Mouse (Mus musculus) hindbrain, embryonic 13.5 days (tissue): ENCODE measurements around the gene Ralgps1. TPM values are rescaled to one million over a fixed set of nuclear protein-coding genes. Genes with fewer than 3 reads are reported as not detected.

Experiments used
- ATAC-seq: fragments of 200-750 bp; cut with Nextera tagmentation; 2 replicates; pipeline ENCODE4 v1.8.0; 2017; ENCODE audit warnings: moderate TSS enrichment; ENCODE audit not compliant: low FRiP score
- H3K27ac ChIP-seq: fragments of 300-500 bp; sonication (generic); 2 replicates; pipeline ENCODE4 v1.5.1; 2015; ENCODE audit warnings: inconsistent platforms, mild to moderate bottlenecking, moderate library complexity
- H3K27me3 ChIP-seq: fragments of 300-500 bp; sonication (generic); 2 replicates; pipeline ENCODE4 v1.6.1; 2015; ENCODE audit warnings: mild to moderate bottlenecking, inconsistent platforms
- H3K36me3 ChIP-seq: fragments of 300-500 bp; sonication (generic); 2 replicates; pipeline ENCODE4 v1.6.1; 2015; ENCODE audit warnings: mild to moderate bottlenecking, inconsistent platforms
- H3K4me1 ChIP-seq: fragments of 300-500 bp; sonication (generic); replicated peaks from 2 replicates; pipeline ENCODE4 v1.6.1; 2015; ENCODE audit warnings: inconsistent platforms
- H3K4me2 ChIP-seq: fragments of 300-500 bp; sonication (generic); 2 replicates; pipeline ENCODE4 v1.6.1; 2015; ENCODE audit warnings: inconsistent platforms, mild to moderate bottlenecking, moderate library complexity
- H3K4me3 ChIP-seq: fragments of 300-500 bp; sonication (generic); 2 replicates; pipeline ENCODE4 v1.5.1; 2015; ENCODE audit warnings: mild to moderate bottlenecking, inconsistent platforms
- H3K9ac ChIP-seq: fragments of 300-500 bp; sonication (generic); 2 replicates; pipeline ENCODE4 v1.6.1; 2015; ENCODE audit warnings: mild to moderate bottlenecking, inconsistent platforms
- H3K9me3 ChIP-seq: fragments of 300-500 bp; sonication (generic); 2 replicates; pipeline ENCODE4 v1.6.1; 2016; ENCODE audit warnings: inconsistent platforms
- WGBS: fragments of 180-500 bp; shearing (Covaris S2); methylation state at CpG from one replicate; pipeline ENCODE4 v1.1.7; 2015; 5-methylcytosine and 5-hydroxymethylcytosine counted together
- polyA plus RNA-seq: library from polyadenylated mRNA; unstranded; fragments of >200 nt; fragmentation: Nextera tagmentation; extraction: Ambion mirVana; gene quantifications from 2 replicates; pipeline ENCODE4 v1.2.1, GENCODE M21; 2015

The Ralgps1 gene
- polyA plus RNA-seq, 1 experiment from 2014 or later: 37.3 TPM

- Histone ChIP-seq H3K4me3 (no peak overlapping the region), H3K9ac (no peak overlapping the region), H3K9me3 (no peaks in the 10 kb centered on the region), H3K27ac (no peak overlapping the region), H3K27me3 (no peaks in the 10 kb centered on the region), H3K36me3 (peaks cover 19% of the 10 kb centered on the region), H3K4me1 (peaks cover 31% of the 10 kb centered on the region), H3K4me2 (no peak overlapping the region)
- WGBS: 91% methylated on average over 8 of the region's 8 CpGs
- no peak for ATAC-seq
Observed at GRCm38 (mm10) chr2:33359184-33359583, 12.1 kb downstream of the Ralgps1 start.

DNA sequence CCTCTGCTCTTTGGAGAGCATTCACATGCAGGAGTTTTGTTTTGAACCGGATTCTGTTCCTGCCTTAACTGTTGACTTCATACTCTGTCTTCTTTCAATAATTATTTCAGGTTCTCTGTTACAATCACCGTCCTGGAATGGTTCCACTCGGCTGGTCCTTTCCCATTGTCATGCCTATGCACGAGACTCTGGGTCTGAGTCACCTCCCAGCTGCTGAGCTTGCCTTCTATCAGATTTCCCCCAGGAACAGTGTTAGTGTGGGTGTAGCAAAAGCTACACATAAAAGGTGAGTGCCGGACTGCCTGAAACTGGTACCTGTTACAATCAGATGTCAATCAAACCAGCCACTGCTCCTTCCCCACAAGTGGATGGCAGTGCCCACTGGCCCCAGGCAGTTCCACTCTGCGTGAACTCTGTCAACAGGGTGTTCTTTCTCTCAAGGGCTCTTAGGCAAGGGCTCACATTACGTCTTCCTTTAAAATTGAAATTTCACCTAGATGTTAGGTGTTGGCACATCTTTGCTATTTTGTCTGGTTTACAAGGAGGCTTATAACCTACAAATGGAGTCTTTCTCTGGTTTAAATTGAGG, 13.9 kb downstream of the Ralgps1 start:
- H3K4me1 ChIP-seq: peaks cover 35% of the 10 kb centered on the region
- H3K9ac ChIP-seq: no peak overlapping the region
- H3K4me2 ChIP-seq: no peak overlapping the region
- ATAC-seq: no peak
- no peak overlapping the region for H3K4me3 ChIP-seq
- H3K9me3 ChIP-seq: no peaks in the 10 kb centered on the region
- H3K36me3 ChIP-seq: peaks cover 13% of the 10 kb centered on the region
- H3K27ac ChIP-seq: no peak overlapping the region
- WGBS: 84% methylated on average over 7 of the region's 7 CpGs
- no peaks in the 10 kb centered on the region for H3K27me3 ChIP-seq

- Histone ChIP-seq H3K4me2 (no peak overlapping the region), H3K36me3 (peaks cover 13% of the 10 kb centered on the region), H3K4me1 (peaks cover 28% of the 10 kb centered on the region), H3K27me3 (no peaks in the 10 kb centered on the region), H3K27ac (peak overlapping the region; percentile 24; the same call in 1 of the 2 replicates), H3K9ac (no peak overlapping the region), H3K9me3 (no peaks in the 10 kb centered on the region), H3K4me3 (no peak overlapping the region)
- 69% methylated on average over 6 of the region's 6 CpGs for WGBS
- peak; percentile 71; the same call in 1 of the 2 replicates for ATAC-seq
Observed at GRCm38 (mm10) chr2:33355558-33355957, 15.7 kb downstream of the Ralgps1 start.

GRCm38 (mm10) chr2:33353432-33353831, 17.9 kb downstream of the Ralgps1 start:
- no peak overlapping the region for H3K4me3 ChIP-seq
- 63% methylated on average over 5 of the region's 5 CpGs for WGBS
- H3K27ac ChIP-seq: no peak overlapping the region
- H3K9ac ChIP-seq: no peak overlapping the region
- H3K4me2 ChIP-seq: no peak overlapping the region
- peaks cover 3% of the 10 kb centered on the region for H3K36me3 ChIP-seq
- peaks cover 29% of the 10 kb centered on the region for H3K4me1 ChIP-seq
- no peaks in the 10 kb centered on the region for H3K9me3 ChIP-seq
- H3K27me3 ChIP-seq: no peaks in the 10 kb centered on the region
- no peak for ATAC-seq

DNA sequence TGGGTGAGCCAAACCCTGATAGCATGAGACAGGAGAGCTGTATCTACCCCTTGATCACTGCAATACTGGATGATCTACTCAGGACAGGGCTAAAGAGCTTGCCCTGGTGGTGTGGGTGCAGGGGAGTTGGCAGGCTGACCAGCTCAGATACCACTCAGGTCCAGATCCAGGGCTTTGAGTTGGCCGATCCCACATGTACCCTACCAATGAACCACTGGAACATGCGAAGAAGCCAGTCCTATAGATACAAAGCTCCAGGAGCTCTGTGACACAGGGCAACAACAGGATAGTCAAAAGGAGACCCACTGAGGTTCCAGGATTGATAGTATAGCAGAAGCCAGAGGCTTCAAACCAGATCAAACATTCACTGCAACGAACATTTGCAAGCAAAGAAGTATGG, 19.8 kb downstream of the Ralgps1 start:
- 95% methylated on average over 3 of the region's 3 CpGs for WGBS
- Histone ChIP-seq H3K27ac (no peak overlapping the region), H3K4me1 (peaks cover 39% of the 10 kb centered on the region), H3K4me2 (no peak overlapping the region), H3K9me3 (no peaks in the 10 kb centered on the region), H3K9ac (no peak overlapping the region), H3K36me3 (no peaks in the 10 kb centered on the region), H3K27me3 (no peaks in the 10 kb centered on the region), H3K4me3 (no peak overlapping the region)
- ATAC-seq: no peak

DNA sequence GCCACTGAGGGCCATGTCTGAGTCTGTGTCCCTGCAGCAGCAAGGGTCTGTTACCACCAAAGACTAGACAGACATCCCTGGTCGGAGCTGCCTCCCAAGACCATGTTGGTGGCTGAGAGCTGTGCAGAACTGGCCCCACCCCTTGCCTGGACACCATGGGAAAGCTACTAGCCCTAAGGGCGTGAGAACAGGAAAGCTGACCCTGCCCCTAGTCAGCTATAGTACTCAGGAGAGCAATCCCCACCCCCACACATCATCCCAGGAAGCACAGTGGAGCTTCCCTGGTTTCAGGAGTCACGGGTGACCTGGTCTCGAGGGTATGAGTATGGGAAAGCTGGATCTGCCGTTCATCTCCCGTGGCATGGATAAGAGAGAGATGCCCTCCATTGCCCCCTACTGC, 20.4 kb downstream of the Ralgps1 start:
- H3K4me2 ChIP-seq: no peak overlapping the region
- no peaks in the 10 kb centered on the region for H3K27me3 ChIP-seq
- 82% methylated on average over 6 of the region's 6 CpGs for WGBS
- peaks cover 41% of the 10 kb centered on the region for H3K4me1 ChIP-seq
- no peak overlapping the region for H3K9ac ChIP-seq
- no peak overlapping the region for H3K4me3 ChIP-seq
- ATAC-seq: no peak
- H3K9me3 ChIP-seq: no peaks in the 10 kb centered on the region
- no peak overlapping the region for H3K27ac ChIP-seq
- no peaks in the 10 kb centered on the region for H3K36me3 ChIP-seq

- 43% methylated on average over 2 of the region's 2 CpGs for WGBS
- Histone ChIP-seq H3K9me3 (no peaks in the 10 kb centered on the region), H3K27ac (no peak overlapping the region), H3K4me1 (peaks cover 47% of the 10 kb centered on the region), H3K27me3 (no peaks in the 10 kb centered on the region), H3K4me2 (no peak overlapping the region), H3K4me3 (no peak overlapping the region), H3K36me3 (no peaks in the 10 kb centered on the region), H3K9ac (no peak overlapping the region)
- no peak for ATAC-seq
Observed at GRCm38 (mm10) chr2:33349581-33349980, 21.7 kb downstream of the Ralgps1 start.

DNA sequence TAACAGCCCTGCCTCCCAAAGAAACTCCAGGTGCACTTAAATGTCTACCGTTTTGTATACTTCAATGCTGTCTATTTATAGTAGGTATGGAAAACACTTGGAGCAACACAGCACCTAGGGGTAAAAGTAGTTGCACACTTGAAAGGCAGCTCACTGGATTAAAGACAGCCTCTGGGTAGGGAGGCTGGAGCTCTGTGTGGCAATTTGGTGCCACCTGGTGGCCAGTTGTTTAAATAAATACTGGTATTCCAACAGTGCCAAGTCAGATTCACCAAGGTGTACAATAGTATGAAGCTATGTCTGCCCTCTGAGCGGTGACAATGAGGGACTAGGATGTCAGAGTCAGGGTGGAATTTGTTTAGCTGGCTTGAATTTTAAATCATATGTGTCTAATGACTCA, 22.2 kb downstream of the Ralgps1 start:
- whole genome bisulfite sequencing: 35% methylated on average over 2 of the region's 2 CpGs
- Histone ChIP-seq H3K9ac (no peak overlapping the region), H3K36me3 (no peaks in the 10 kb centered on the region), H3K4me1 (peaks cover 49% of the 10 kb centered on the region), H3K4me2 (no peak overlapping the region), H3K27me3 (no peaks in the 10 kb centered on the region), H3K4me3 (no peak overlapping the region), H3K9me3 (no peaks in the 10 kb centered on the region), H3K27ac (no peak overlapping the region)
- peak; percentile 46; the same call in 1 of the 2 replicates for ATAC-seq

DNA sequence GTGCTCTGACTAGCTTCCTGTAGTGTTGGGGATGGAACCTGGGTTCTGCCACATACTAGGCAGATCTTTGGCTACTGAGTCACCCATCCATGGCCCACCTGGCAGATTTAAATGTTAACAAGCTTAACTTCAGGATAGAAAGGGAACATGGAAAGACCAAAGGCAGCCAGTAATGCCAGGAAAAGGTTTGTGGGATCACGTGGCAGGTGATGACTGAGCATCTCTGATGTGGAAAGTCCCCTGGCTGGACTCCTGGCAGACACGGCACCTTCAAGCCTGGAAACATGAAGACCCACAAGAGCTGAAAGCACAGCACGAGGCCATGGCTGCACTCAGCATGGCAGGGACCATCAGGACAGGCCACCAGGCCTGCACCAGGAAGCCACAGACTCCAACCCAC, 23.0 kb downstream of the Ralgps1 start:
- H3K27ac ChIP-seq: no peak overlapping the region
- ATAC-seq: no peak
- H3K4me3 ChIP-seq: no peak overlapping the region
- H3K4me2 ChIP-seq: no peak overlapping the region
- no peaks in the 10 kb centered on the region for H3K9me3 ChIP-seq
- 92% methylated on average over 3 of the region's 3 CpGs for WGBS
- H3K36me3 ChIP-seq: no peaks in the 10 kb centered on the region
- no peaks in the 10 kb centered on the region for H3K27me3 ChIP-seq
- H3K9ac ChIP-seq: no peak overlapping the region
- peaks cover 51% of the 10 kb centered on the region for H3K4me1 ChIP-seq

DNA sequence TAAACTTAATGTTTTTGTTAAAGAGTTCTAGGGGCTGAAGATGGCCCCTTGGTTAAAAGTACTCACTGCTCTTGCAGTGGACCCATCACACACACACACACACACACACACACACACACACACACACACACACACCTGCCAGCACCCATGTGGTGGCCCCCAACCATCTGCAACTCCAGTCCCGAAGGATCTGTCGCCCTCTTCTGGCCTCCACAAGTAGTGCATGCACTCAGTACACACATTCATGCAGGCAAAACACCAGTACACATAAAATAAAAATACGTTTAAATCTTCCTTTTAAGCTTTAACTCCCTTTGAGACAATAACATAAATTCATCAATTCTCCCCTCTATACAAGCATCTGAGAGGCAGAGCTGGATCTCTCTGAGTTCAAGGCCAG, 23.7 kb downstream of the Ralgps1 start:
- 32% methylated on average over 3 of the region's 3 CpGs for WGBS
- Histone ChIP-seq H3K36me3 (no peaks in the 10 kb centered on the region), H3K9ac (no peak overlapping the region), H3K27me3 (no peaks in the 10 kb centered on the region), H3K9me3 (no peaks in the 10 kb centered on the region), H3K4me3 (no peak overlapping the region), H3K27ac (no peak overlapping the region), H3K4me2 (no peak overlapping the region), H3K4me1 (peaks cover 58% of the 10 kb centered on the region)
- ATAC-seq: no peak

DNA sequence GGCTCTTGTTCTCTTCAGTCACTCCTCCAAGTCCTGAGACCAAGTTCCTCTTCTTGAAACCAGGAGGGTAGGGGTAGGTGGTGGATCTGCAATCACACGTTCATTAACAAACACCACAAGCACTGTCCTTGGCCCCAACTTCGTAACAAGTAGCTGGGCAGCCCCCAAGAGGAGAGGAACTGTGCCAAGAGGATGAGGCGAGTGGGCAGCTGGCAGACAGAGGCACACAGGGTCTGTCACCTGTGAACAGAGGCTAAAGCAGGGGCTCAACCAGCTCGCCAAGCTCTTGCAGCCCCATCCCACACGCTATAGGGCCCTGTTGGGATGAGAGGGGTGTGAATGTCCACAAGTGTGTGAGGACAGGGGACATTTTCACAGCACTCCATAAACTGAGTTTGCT, 24.5 kb downstream of the Ralgps1 start:
- H3K27ac ChIP-seq: peak overlapping the region; percentile 35; the same call in 1 of the 2 replicates
- WGBS: 71% methylated on average over 5 of the region's 5 CpGs
- no peaks in the 10 kb centered on the region for H3K36me3 ChIP-seq
- H3K4me1 ChIP-seq: peaks cover 60% of the 10 kb centered on the region
- H3K27me3 ChIP-seq: no peaks in the 10 kb centered on the region
- H3K9me3 ChIP-seq: no peaks in the 10 kb centered on the region
- ATAC-seq: no peak
- no peak overlapping the region for H3K9ac ChIP-seq
- H3K4me3 ChIP-seq: no peak overlapping the region
- H3K4me2 ChIP-seq: no peak overlapping the region

- peaks cover 56% of the 10 kb centered on the region for H3K4me1 ChIP-seq
- H3K27ac ChIP-seq: peak overlapping the region; percentile 58
- H3K9ac ChIP-seq: peak overlapping the region; percentile 13; the same call in 1 of the 2 replicates
- WGBS: 71% methylated on average over 4 of the region's 4 CpGs
- H3K27me3 ChIP-seq: no peaks in the 10 kb centered on the region
- no peak overlapping the region for H3K4me3 ChIP-seq
- H3K4me2 ChIP-seq: no peak overlapping the region
- ATAC-seq: no peak
- no peaks in the 10 kb centered on the region for H3K36me3 ChIP-seq
- no peaks in the 10 kb centered on the region for H3K9me3 ChIP-seq
Observed at GRCm38 (mm10) chr2:33345956-33346355, 25.3 kb downstream of the Ralgps1 start.

DNA sequence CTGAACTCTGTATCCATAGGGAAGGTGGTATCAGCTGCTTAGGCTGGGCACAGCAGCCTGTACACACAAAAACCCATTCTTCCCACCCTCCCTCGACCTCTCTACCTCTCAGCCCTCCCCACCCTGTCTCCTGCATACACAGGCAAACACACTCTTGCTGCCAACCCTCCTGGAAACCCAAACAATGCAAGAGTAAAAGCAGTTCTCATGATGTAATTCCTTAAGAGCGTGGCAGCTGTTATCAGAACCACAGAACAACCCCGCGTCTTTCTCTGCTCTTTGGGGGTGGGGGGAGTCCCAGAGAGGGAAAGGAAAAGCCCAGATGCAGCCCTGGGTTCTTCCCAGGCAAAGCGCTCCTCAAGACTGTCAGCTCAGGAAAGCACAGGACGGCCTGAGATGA, 25.8 kb downstream of the Ralgps1 start:
- Histone ChIP-seq H3K9ac (peak overlapping the region; percentile 13; the same call in 1 of the 2 replicates), H3K4me1 (peaks cover 51% of the 10 kb centered on the region), H3K9me3 (no peaks in the 10 kb centered on the region), H3K4me2 (no peak overlapping the region), H3K27ac (peak overlapping the region; percentile 58), H3K27me3 (no peaks in the 10 kb centered on the region), H3K36me3 (no peaks in the 10 kb centered on the region), H3K4me3 (no peak overlapping the region)
- no peak for ATAC-seq
- WGBS: 59% methylated on average over 6 of the region's 6 CpGs
